Mouse (Mus musculus) forebrain, embryonic 11.5 days (tissue): ENCODE results near the gene Paqr5. TPM values are rescaled to one million over a fixed set of nuclear protein-coding genes. Genes with fewer than 3 reads are reported as not detected.

Experiments
- ATAC-seq: fragments of 200-750 bp; cut with Nextera tagmentation; replicated peaks from 2 replicates; pipeline ENCODE4 v1.8.0; 2017; ENCODE audit warnings: moderate TSS enrichment; ENCODE audit not compliant: low FRiP score
- DNase-seq: peaks from one replicate; pipeline ENCODE4 v3.0.0-alpha.2; 2017; ENCODE audit warnings: low spot score
- H3K27ac ChIP-seq: fragments of 300-500 bp; sonication (generic); 2 replicates; pipeline ENCODE4 v1.5.1; 2014; ENCODE audit warnings: low read depth, low read length
- H3K27me3 ChIP-seq: fragments of 300-500 bp; sonication (generic); 2 replicates; pipeline ENCODE4 v1.6.1; 2014; ENCODE audit warnings: mild to moderate bottlenecking, low read length, mixed read lengths; ENCODE audit not compliant: control insufficient read depth, insufficient read depth
- H3K36me3 ChIP-seq: fragments of 300-500 bp; sonication (generic); 2 replicates; pipeline ENCODE4 v1.6.1; 2014; ENCODE audit warnings: mild to moderate bottlenecking, low read length, moderate library complexity, mixed read lengths; ENCODE audit not compliant: control insufficient read depth, insufficient read depth
- H3K4me1 ChIP-seq: fragments of 300-500 bp; sonication (generic); replicated peaks from 2 replicates; pipeline ENCODE4 v1.6.1; 2014; ENCODE audit warnings: low read length, mixed read lengths; ENCODE audit not compliant: control insufficient read depth, insufficient read depth
- H3K4me2 ChIP-seq: fragments of 300-500 bp; sonication (generic); 2 replicates; pipeline ENCODE4 v1.6.1; 2014; ENCODE audit warnings: low read depth, mild to moderate bottlenecking, low read length, moderate library complexity, mixed read lengths; ENCODE audit not compliant: severe bottlenecking
- H3K4me3 ChIP-seq: fragments of 300-500 bp; sonication (generic); 2 replicates; pipeline ENCODE4 v1.5.1; 2014; ENCODE audit warnings: low read depth, low read length
- H3K9ac ChIP-seq: fragments of 300-500 bp; sonication (generic); 2 replicates; pipeline ENCODE4 v1.6.1; 2014; ENCODE audit warnings: low read length
- H3K9me3 ChIP-seq: fragments of 300-500 bp; sonication (generic); 2 replicates; pipeline ENCODE4 v1.6.1; 2016; ENCODE audit warnings: low read length, mixed read lengths; ENCODE audit not compliant: control insufficient read depth
- WGBS: fragments of 180-500 bp; shearing (Covaris S2); extraction: QIAGEN DNeasy Blood & Tissue Kit; methylation state at CpG from one replicate; pipeline ENCODE4 v1.1.7; 2014; 5-methylcytosine and 5-hydroxymethylcytosine counted together
- polyA plus RNA-seq: library from polyadenylated mRNA; unstranded; fragments of >200 nt; fragmentation: Nextera tagmentation; extraction: Ambion mirVana; gene quantifications from 2 replicates; pipeline ENCODE4 v1.2.1, GENCODE M21; 2014

Gene Paqr5
- polyA plus RNA-seq, 1 experiment from 2014 or later, result 0.60 TPM

GRCm38 (mm10) chr9:61906912-61907311 lies 119.7 kb downstream of the Paqr5 start:
- peaks cover 3% of the 10 kb centered on the region; the same call in 1 of the 2 replicates for H3K36me3 ChIP-seq
- H3K27ac ChIP-seq, result no peak overlapping the region
- H3K4me2 ChIP-seq, result no peak overlapping the region
- DNase-seq (peak; percentile 72), ATAC-seq (no peak)
- no peaks in the 10 kb centered on the region for H3K27me3 ChIP-seq
- no peaks in the 10 kb centered on the region for H3K9me3 ChIP-seq
- no peak overlapping the region for H3K9ac ChIP-seq
- WGBS, result 65% methylated on average over 10 of the region's 10 CpGs
- no peak overlapping the region for H3K4me3 ChIP-seq
- H3K4me1 ChIP-seq, result no peaks in the 10 kb centered on the region

DNA sequence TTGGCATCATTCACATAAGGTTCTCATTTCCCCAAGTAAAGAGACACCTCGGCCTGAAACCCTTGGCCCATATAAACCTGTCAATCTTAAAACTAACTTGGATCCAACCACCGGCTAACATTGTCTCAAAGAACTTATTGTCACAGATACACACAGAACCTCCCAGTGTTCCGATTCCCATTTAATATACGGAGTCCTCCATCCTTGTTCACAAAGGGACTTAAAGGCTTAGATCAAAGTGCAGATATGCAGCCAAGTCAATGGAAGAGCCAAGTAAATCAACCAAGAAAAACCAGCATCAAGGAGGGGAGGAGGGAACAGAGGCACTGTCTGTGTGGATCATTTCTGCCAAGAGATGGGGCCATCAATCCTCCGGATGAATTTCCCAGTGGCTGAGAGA lies 121.1 kb downstream of the Paqr5 start:
- ATAC-seq (no peak), DNase-seq (no peak)
- no peak overlapping the region for H3K4me3 ChIP-seq
- H3K36me3 ChIP-seq, result no peaks in the 10 kb centered on the region
- no peaks in the 10 kb centered on the region for H3K27me3 ChIP-seq
- no peak overlapping the region for H3K27ac ChIP-seq
- H3K4me1 ChIP-seq, result peaks cover 4% of the 10 kb centered on the region; the same call in 1 of the 2 replicates
- 74% methylated on average over 5 of the region's 5 CpGs for WGBS
- no peak overlapping the region for H3K4me2 ChIP-seq
- no peak overlapping the region for H3K9ac ChIP-seq
- H3K9me3 ChIP-seq, result no peaks in the 10 kb centered on the region

DNA sequence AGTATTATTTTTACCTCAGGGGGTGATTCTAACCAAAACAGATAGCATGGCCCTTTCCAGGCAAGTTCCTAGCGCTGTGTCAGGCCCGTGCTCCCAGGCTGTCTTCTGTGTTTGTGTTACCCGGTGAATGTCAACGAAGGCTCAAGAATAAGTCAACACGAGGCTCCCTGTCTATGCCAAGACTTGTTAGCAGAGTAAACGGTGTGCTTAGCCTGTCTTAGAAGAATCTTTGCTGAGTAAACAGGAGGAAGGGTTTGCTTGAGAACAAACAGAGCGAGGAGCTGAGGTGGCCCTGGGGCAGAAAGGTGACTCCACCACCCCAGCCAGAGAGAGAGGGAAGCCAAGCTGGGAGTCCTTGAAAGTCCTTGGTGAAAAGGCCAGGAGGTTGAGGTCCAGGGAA lies 122.5 kb downstream of the Paqr5 start:
- ATAC-seq (no peak), DNase-seq (no peak)
- H3K9ac ChIP-seq, result no peak overlapping the region
- H3K27ac ChIP-seq, result no peak overlapping the region
- no peak overlapping the region for H3K4me3 ChIP-seq
- no peak overlapping the region for H3K4me2 ChIP-seq
- 62% methylated on average over 7 of the region's 7 CpGs for whole genome bisulfite sequencing
- peaks cover 2% of the 10 kb centered on the region; the same call in 1 of the 2 replicates for H3K27me3 ChIP-seq
- H3K36me3 ChIP-seq, result no peaks in the 10 kb centered on the region
- H3K9me3 ChIP-seq, result no peaks in the 10 kb centered on the region
- H3K4me1 ChIP-seq, result peaks cover 4% of the 10 kb centered on the region; the same call in 1 of the 2 replicates

Other genes starting within 250 kb of the Paqr5 start
- gene Rplp1, start 112.3 kb downstream of the Paqr5 start, polyA plus RNA-seq, result 1,000 and 1,067 TPM in 2 replicates
- 124 and 132 TPM in 2 replicates for gene Kif23, start 80.1 kb downstream of the Paqr5 start, polyA plus RNA-seq
- gene Glce, start 95.8 kb upstream of the Paqr5 start, polyA plus RNA-seq, result 18.4 and 19.5 TPM in 2 replicates